Mouse (Mus musculus): ENCODE results near the gene Hist1h4n. TPM values are rescaled to one million over a fixed set of nuclear protein-coding genes. Genes with fewer than 3 reads are reported as not detected.
"Not testable (repeated sequence)": the region's sequence is repeated elsewhere in the genome, so short reads cannot be mapped to it uniquely, and the experiment has no call there.

Hist1h4n gene
- total RNA-seq, 2 experiments from 2014 or later = 39.3 to 58.5 TPM

- DNase-seq (ENCODE audit: low spot score in 2 of 2) = not testable (repeated sequence)
These were observed 34.8 kb downstream of the Hist1h4n start for GRCm38 (mm10) chr13:21797163-21797562.

GRCm38 (mm10) chr13:21795584-21795983, 36.4 kb downstream of the Hist1h4n start:
- DNase-seq (ENCODE audit: low spot score in 2 of 2) = no peak

GRCm38 (mm10) chr13:21790601-21791283, 41.3 kb downstream of the Hist1h4n start:
- no peak for DNase-seq (ENCODE audit: low spot score in 2 of 2)

- DNase-seq (ENCODE audit: low spot score in 2 of 2) = no peak
These were observed 42.1 kb downstream of the Hist1h4n start for GRCm38 (mm10) chr13:21789925-21790324.

GRCm38 (mm10) chr13:21787760-21788593, 44.0 kb downstream of the Hist1h4n start:
- no peak for DNase-seq (ENCODE audit: low spot score in 2 of 2)

GRCm38 (mm10) chr13:21786899-21787629, 44.9 kb downstream of the Hist1h4n start, which contains the start of the genes Hist1h2an and Hist1h2bp:
TSS of gene Hist1h2an (minus strand) at chr13:21787218.
TSS of gene Hist1h2bp (plus strand) at chr13:21787461.
- DNase-seq (ENCODE audit: low spot score in 2 of 2) = peak; percentile 87 to 95

GRCm38 (mm10) chr13:21786189-21786898, 45.7 kb downstream of the Hist1h4n start:
- DNase-seq (ENCODE audit: low spot score in 2 of 2) = no peak

GRCm38 (mm10) chr13:21784311-21784710, 47.7 kb downstream of the Hist1h4n start:
- DNase-seq (ENCODE audit: low spot score in 2 of 2) = no peak

GRCm38 (mm10) chr13:21783734-21784161, 48.2 kb downstream of the Hist1h4n start:
- DNase-seq (ENCODE audit: low spot score in 2 of 2) = peak in 1 of 2 experiments; percentile 39

- peak; percentile 54 to 86 for DNase-seq (ENCODE audit: low spot score in 2 of 2)
These were observed 48.8 kb downstream of the Hist1h4n start, which contains the start of gene Hist1h3i for GRCm38 (mm10) chr13:21783255-21783617. TSS of gene Hist1h3i (minus strand) at chr13:21783370.

- DNase-seq (ENCODE audit: low spot score in 2 of 2) = not testable (repeated sequence)
These were observed 49.4 kb downstream of the Hist1h4n start for GRCm38 (mm10) chr13:21782361-21783254.

Small RNA genes lying within 50 kb of the gene (microRNA-seq; reads per million reads assigned to microRNA genes)
- gene Gm19658 (0 reads per million in 2 experiments), gene Gm44346 (0 reads per million in 2 experiments), gene Gm44466 (0 reads per million in 2 experiments)

Other genes with a start within 250 kb of the Hist1h4n start
- gene Olfr1362, start 218.2 kb downstream of the Hist1h4n start, total RNA-seq (2021) = not detected
- gene Olfr11, start 189.7 kb downstream of the Hist1h4n start, total RNA-seq (2021) = not detected
- gene Olfr1361, start 168.8 kb downstream of the Hist1h4n start, total RNA-seq (2021) = not detected
- gene Olfr1360, start 154.8 kb downstream of the Hist1h4n start, total RNA-seq (2021) = not detected
- not detected for gene Olfr1359, start 134.1 kb downstream of the Hist1h4n start, total RNA-seq (2021)
- gene Hist1h2bl, start 116.1 kb downstream of the Hist1h4n start, total RNA-seq (2021) = 10 to 100 TPM; 27.6 to 36.7 TPM
- gene Hist1h2ai, start 115.8 kb downstream of the Hist1h4n start, total RNA-seq (2021) = 10 to 100 TPM in 1 of 2 experiments, 1 to 10 TPM in 1; 8.2 to 48.5 TPM
- gene Hist1h3h, start 114.5 kb downstream of the Hist1h4n start, total RNA-seq (2021) = 10 to 100 TPM; 48.4 to 55.7 TPM
- 1 to 10 TPM; 2.9 to 3.3 TPM for gene Hist1h2bm, start 110.2 kb downstream of the Hist1h4n start, total RNA-seq (2021)
- gene Hist1h4j, start 97.1 kb downstream of the Hist1h4n start, total RNA-seq (2021) = 10 to 100 TPM; 14.8 to 23.1 TPM
- gene Hist1h4k, start 81.7 kb downstream of the Hist1h4n start, total RNA-seq (2021) = 100 to 1,000 TPM; 282 to 318 TPM
- gene Hist1h2ak, start 78.4 kb downstream of the Hist1h4n start, total RNA-seq (2021) = 10 to 100 TPM; 11.8 to 15.2 TPM
- gene Hist1h2bn, start 78.1 kb downstream of the Hist1h4n start, total RNA-seq (2021) = 1 to 10 TPM; 2.7 to 6.6 TPM
- 1 to 10 TPM; 4.4 to 4.9 TPM for gene Hist1h1b, start 51.6 kb downstream of the Hist1h4n start, total RNA-seq (2021)
- 10 to 100 TPM; 45.5 to 56.3 TPM for gene Hist1h3i, start 48.8 kb downstream of the Hist1h4n start, total RNA-seq (2021)
- not detected for gene Hist1h2an, start 45.0 kb downstream of the Hist1h4n start, total RNA-seq (2021)
- gene Hist1h2bp, start 44.7 kb downstream of the Hist1h4n start, total RNA-seq (2021) = 1 to 10 TPM; 4.7 to 5.9 TPM
- gene Hist1h2bq, start 22.0 kb downstream of the Hist1h4n start, total RNA-seq (2021) = 10 to 100 TPM; 36.0 to 39.2 TPM
- gene Hist1h2ao, start 21.7 kb downstream of the Hist1h4n start, total RNA-seq (2021) = 10 to 100 TPM; 10.7 to 27.7 TPM
- 100 to 1,000 TPM; 262 to 266 TPM for gene Hist1h4m, start 20.4 kb downstream of the Hist1h4n start, total RNA-seq (2021)
- gene Hist1h2ap, start 1.3 kb upstream of the Hist1h4n start, total RNA-seq (2021) = 10 to 100 TPM in 1 of 2 experiments, not detected in 1; 24.8 TPM
- 10 to 100 TPM; 36.0 to 38.4 TPM for gene Hist1h2br, start 1.5 kb upstream of the Hist1h4n start, total RNA-seq (2021)
- 1 to 10 TPM; 2.5 to 2.9 TPM for gene Zfp184, start 112.9 kb upstream of the Hist1h4n start, total RNA-seq (2021)
- gene Pom121l2, start 149.0 kb upstream of the Hist1h4n start, total RNA-seq (2021) = under 1 TPM in 1 of 2 experiments, not detected in 1; 0.12 TPM
- 1 to 10 TPM in 1 of 2 experiments, under 1 TPM in 1; 0.58 to 1.3 TPM for gene Prss16, start 177.5 kb upstream of the Hist1h4n start, total RNA-seq (2021)
- 10 to 100 TPM in 1 of 2 experiments, 1 to 10 TPM in 1; 4.9 to 45.9 TPM for gene Hist1h2ah, start 203.4 kb upstream of the Hist1h4n start, total RNA-seq (2021)
- 10 to 100 TPM; 11.4 to 16.1 TPM for gene Hist1h2bk, start 203.7 kb upstream of the Hist1h4n start, total RNA-seq (2021)
- 10 to 100 TPM; 65.4 to 84.2 TPM for gene Hist1h4i, start 209.2 kb upstream of the Hist1h4n start, total RNA-seq (2021)
- 10 to 100 TPM in 1 of 2 experiments, 1 to 10 TPM in 1; 7.8 to 10.3 TPM for gene Hist1h2ag, start 210.7 kb upstream of the Hist1h4n start, total RNA-seq (2021)
- gene Hist1h2bj, start 211.0 kb upstream of the Hist1h4n start, total RNA-seq (2021) = 10 to 100 TPM in 1 of 2 experiments, 1 to 10 TPM in 1; 8.3 to 13.2 TPM